Mouse (Mus musculus) olfactory bulb, adult 2 months (tissue): ENCODE results near the gene Adk. TPM values are rescaled to one million over a fixed set of nuclear protein-coding genes. Genes with fewer than 3 reads are reported as not detected.

ENCODE experiments used
- H3K27ac ChIP-seq: fragments of 200-500 bp; 2 replicates; pipeline ENCODE4 v1.5.1; 2012; ENCODE audit warnings: low read depth, low read length; ENCODE audit not compliant: insufficient read depth
- H3K4me1 ChIP-seq: fragments of 200-500 bp; 2 replicates; pipeline ENCODE4 v1.6.1; 2012; ENCODE audit warnings: low read length; ENCODE audit not compliant: control insufficient read depth, insufficient read depth
- H3K4me3 ChIP-seq: fragments of 200-500 bp; 2 replicates; pipeline ENCODE4 v1.5.1; 2012; ENCODE audit warnings: mild to moderate bottlenecking, low read depth, low read length, moderate library complexity; ENCODE audit not compliant: insufficient read depth
- CTCF ChIP-seq: fragments of 200-500 bp; IDR thresholded peaks from 2 replicates; pipeline ENCODE4 v1.5.1; 2012; ENCODE audit warnings: low read depth, mild to moderate bottlenecking, low read length, moderate library complexity; ENCODE audit not compliant: insufficient read depth
- POLR2A ChIP-seq: fragments of 200-500 bp; IDR thresholded peaks from 2 replicates; pipeline ENCODE4 v1.6.1; 2012; ENCODE audit warnings: mild to moderate bottlenecking, low read depth, low read length, moderate library complexity; ENCODE audit not compliant: insufficient read depth
- WGBS: fragments of 180-500 bp; shearing (Covaris S2); methylation state at CpG from one replicate; pipeline ENCODE4 v1.1.7; 2018; 5-methylcytosine and 5-hydroxymethylcytosine counted together
- polyA plus RNA-seq: library from polyadenylated mRNA; stranded (reverse); fragments of >200 nt; gene quantifications from 2 replicates; pipeline ENCODE4 v1.2.4, GENCODE M21; 2012; ENCODE audit warnings: low replicate concordance; ENCODE audit not compliant: missing spikeins, insufficient read depth, insufficient read length

Gene Adk
- not detected in 2 replicates for polyA plus RNA-seq

DNA sequence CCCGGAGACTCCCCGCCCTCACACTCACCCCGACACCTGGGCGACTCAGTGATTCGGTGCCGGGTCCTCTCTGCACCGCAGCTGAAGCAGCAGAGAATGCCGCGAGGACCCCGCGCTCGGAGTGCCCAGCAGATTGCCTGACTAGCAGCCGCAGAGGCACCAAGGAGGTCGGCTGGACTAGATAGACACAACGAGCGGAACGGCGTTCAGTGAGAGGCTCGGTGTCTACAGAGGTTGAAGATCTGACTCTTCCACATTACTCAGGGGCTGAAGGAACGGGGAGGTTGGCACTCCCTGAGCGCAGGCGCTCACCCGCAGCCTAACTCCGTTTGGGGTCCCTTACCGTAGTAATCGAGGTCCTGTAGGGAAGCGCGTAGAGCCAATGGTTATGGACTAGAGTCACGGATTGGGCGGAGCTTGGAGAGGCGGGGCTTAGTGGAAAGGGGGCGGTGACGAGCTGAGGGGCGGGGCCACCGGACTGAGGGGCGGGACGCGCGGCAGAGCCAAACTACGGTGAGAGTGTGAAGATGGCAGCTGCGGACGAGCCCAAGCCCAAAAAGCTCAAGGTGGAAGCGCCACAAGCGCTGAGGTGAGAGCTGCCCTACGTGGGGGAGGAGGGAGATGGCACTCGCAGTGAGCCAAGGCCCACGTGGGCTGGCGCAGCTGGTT lies at the start of gene Adk, which contains the start of gene Ap3m1:
Gene Adk, plus strand, starts transcription at position 463 of the 669 bp plus-strand sequence.
Gene Ap3m1, minus strand, starts transcription at position 397 of the 669 bp plus-strand sequence.
- WGBS = under 1% methylated on average over 48 of the region's 48 CpGs
- no peak for TF ChIP-seq CTCF
- 0 out of 2 replicates have a peak, but pooled peaks have one; percentile 20 for TF ChIP-seq POLR2A
- Histone ChIP-seq H3K4me1 (no peaks in the 10 kb centered on the region), H3K4me3 (peak within 1 kb of the TSS; percentile 77), H3K27ac (peak within 1 kb of the TSS; percentile 95)

DNA sequence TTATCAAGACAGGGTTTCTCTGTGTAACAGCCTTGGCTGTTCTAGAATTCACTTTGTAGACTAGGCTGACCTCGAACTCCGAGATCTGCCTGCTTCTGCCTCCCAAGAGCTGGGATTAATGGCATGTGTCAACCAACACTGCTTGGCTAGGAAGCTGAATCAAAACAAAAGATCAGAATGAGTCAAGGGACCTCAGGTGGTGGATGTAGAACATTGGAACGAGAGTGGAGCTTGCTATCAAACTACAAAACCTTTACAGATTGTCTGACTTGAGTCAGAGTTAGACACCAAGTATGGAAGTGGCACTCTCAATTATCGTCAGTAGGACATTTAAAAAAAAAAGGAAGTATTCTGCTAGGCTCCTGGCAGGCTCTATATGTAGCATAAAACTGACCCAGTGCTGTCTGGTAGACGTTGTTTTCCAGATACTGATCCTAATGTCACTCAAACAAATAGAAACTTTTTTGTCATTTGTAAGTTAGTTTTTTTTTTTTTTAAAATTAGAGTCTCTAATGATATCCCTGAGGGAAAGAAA lies 38.5 kb upstream of the Adk start:
- Histone ChIP-seq H3K4me3 (no peak overlapping the region), H3K4me1 (no peaks in the 10 kb centered on the region), H3K27ac (no peak overlapping the region)
- WGBS = 85% methylated on average over 5 of the region's 5 CpGs
- no peak for TF ChIP-seq CTCF
- no peak for TF ChIP-seq POLR2A

DNA sequence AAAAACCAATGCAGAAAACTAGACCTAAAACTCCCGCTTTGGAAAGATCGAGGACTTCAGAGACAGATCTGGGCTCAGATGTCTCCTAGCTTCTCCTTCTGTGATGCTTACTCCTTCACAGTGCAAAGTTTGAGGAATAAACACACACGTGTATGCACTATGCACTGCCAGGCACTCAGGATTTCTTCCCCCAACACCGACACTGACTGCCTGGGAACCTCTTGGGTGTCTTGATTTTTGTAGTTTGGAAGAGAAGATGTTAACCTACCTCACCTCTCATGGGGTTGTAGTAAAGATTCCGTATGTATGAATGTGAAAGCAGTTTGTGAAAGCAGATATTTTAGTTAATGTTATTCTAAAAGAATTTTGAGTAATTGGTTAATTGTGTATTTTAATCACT lies 34.5 kb upstream of the Adk start:
- no peak overlapping the region for H3K27ac ChIP-seq

DNA sequence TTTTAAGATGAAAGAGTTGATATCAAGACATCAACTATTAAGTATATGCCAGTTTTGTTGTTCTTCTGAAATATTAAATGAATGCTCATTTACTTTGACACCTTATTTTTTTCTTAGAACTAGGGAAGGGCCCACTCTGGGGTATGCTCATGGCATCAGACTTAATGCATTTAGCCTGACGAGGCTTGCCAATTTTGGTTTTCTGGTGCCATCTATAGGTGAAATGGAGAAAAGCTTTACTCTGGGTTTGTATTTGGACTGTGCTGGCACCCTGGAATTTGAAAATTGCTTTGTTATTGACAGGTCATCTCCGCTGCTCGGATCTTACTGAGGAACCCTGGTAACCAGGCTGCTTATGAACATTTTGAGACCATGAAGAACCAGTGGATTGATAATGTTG lies 33.4 kb upstream of the Adk start:
- TF ChIP-seq CTCF (no peak), POLR2A (no peak)
- no peak overlapping the region for H3K4me3 ChIP-seq
- 30% methylated on average over 3 of the region's 3 CpGs for WGBS
- no peaks in the 10 kb centered on the region for H3K4me1 ChIP-seq
- H3K27ac ChIP-seq = no peak overlapping the region

More for the DNA sequence above, 34.5 kb upstream of the Adk start:
- 92% methylated on average over 5 of the region's 5 CpGs for WGBS
- Histone ChIP-seq H3K4me1 (no peaks in the 10 kb centered on the region), H3K4me3 (no peak overlapping the region)
- TF ChIP-seq POLR2A (no peak), CTCF (no peak)

DNA sequence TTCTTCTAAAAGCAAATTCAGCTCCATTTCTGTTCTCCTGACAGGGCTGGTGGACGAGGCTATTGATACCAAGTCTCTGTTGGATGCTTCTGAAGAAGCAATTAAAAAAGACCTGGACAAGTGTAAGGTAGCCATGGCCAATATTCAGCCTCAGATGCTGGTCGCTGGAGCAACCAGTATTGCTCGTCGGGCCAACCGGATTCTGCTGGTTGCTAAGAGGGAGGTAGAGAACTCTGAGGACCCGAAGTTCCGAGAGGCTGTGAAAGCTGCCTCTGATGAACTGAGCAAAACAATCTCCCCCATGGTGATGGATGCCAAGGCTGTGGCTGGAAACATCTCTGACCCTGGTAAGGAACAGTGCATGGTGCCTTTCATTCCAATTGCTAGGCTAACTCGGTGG lies 31.9 kb upstream of the Adk start:
- no peak overlapping the region for H3K4me3 ChIP-seq
- no peak overlapping the region for H3K27ac ChIP-seq
- H3K4me1 ChIP-seq = no peaks in the 10 kb centered on the region
- TF ChIP-seq CTCF = no peak
- TF ChIP-seq POLR2A = no peak
- WGBS = 60% methylated on average over 8 of the region's 8 CpGs

DNA sequence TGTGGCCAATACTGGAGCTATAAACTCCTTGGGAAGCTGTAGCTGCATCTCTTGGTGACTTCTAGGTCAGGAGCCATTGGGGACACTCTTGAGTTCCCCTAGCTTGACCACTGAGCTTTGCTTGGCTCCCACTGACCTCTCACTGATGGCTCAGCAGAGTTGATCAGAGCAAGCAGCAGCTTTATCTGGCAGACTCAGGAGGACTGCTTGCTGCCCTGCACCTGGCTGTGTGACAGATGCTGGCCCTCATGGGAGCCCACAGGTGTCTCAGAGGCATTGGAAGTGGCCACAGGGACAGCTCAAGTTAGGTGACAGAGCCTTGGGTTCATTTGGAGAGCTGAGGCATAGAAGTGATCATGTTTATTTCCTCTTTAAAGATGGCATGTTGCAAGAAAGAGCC lies 24.8 kb upstream of the Adk start:
- H3K4me1 ChIP-seq = peaks cover 9% of the 10 kb centered on the region
- no peak overlapping the region for H3K4me3 ChIP-seq
- TF ChIP-seq POLR2A = no peak
- TF ChIP-seq CTCF = no peak
- H3K27ac ChIP-seq = no peak overlapping the region

DNA sequence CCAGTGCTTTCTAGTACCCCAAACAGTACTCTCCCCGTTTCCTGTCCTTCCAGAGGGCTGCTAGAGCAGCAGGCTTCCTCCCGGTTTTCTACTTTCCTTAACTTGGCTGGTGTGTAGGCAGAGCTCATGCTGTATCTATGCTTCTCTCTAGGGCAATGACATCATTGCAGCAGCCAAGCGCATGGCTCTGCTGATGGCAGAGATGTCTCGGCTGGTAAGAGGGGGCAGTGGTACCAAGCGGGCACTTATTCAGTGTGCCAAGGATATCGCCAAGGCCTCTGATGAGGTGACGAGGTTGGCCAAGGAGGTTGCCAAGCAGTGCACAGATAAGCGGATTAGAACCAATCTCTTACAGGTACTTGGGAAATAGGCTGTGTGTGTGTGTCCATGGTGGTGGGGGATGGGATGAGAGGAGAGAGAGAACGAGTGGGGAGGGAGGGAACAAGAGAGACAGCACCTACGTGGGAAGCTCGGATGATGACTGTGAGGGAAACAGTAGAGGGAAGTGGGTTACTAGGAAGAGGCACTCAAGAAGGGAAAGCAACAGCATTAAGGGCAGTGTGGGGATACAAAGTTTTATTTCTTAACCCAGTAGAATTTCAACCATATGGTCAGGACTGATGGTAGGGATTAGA lies 23.2 kb upstream of the Adk start:
- 59% methylated on average over 11 of the region's 11 CpGs for WGBS
- Histone ChIP-seq H3K27ac (no peak overlapping the region), H3K4me1 (peaks cover 9% of the 10 kb centered on the region), H3K4me3 (no peak overlapping the region)
- TF ChIP-seq POLR2A (no peak), CTCF (no peak)

DNA sequence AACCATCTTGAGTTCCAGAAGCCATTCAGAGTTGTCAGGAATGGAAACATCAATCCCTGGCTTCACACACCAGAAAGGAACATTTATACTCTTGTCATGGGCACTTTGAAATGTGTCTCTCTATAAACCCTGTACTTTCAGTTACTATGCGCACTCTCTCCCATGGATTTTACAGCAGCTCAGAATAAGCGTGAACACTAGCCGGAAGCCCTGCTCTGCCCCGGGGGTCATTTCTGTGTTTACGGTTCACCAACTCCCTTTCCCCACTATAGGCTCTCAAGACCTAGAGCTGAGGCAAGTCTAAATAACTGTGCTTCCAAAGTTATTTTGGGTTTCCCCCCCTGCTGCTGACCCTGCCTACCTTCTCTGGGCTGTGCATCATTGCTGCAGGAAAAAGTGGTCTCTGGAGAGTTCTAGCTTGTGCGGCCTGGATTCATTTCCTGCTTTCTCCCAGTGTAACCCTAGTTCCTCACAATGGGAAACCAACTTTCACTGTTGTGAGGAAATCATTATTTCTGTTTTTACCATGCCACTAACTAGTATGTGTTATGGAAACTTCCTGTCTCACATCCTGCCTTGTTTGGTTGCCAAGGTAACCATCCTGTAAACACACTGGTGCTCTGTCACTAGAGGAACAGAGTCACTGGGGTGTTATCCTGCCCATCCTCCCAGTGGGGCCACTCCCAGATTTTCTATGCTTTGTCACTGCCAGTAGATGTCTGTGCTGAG lies 20.4 kb upstream of the Adk start:
- Histone ChIP-seq H3K4me3 (no peak overlapping the region), H3K27ac (peak overlapping the region; percentile 13; the same call in 1 of the 2 replicates), H3K4me1 (peaks cover 8% of the 10 kb centered on the region)
- 73% methylated on average over 6 of the region's 6 CpGs for WGBS
- TF ChIP-seq CTCF (no peak), POLR2A (no peak)
